Mouse (Mus musculus) testis, adult 2 months (tissue): ENCODE measurements at regions not wholly inside any gene's neighbourhood (a gene's known extent, or its start where the extent isn't known, plus 50 kb on each side); places are given as distances from the start of the nearest gene placed in this dataset.

ENCODE experiments used
- CTCF ChIP-seq: fragments of 200-500 bp; IDR thresholded peaks from 2 replicates; pipeline ENCODE4 v1.5.1; 2012; ENCODE audit warnings: low read depth, mild to moderate bottlenecking, inconsistent platforms, low read length, moderate library complexity; ENCODE audit not compliant: control insufficient read depth, insufficient read depth, insufficient replicate concordance
- POLR2A ChIP-seq: fragments of 200-500 bp; IDR thresholded peaks from 2 replicates; pipeline ENCODE4 v1.6.1; 2012; ENCODE audit warnings: low read depth, mild to moderate bottlenecking, inconsistent platforms, low read length, moderate library complexity; ENCODE audit not compliant: control insufficient read depth

GRCm38 (mm10) chr16:24258991-24259390 is 134.3 kb upstream of the Lpp start:
- TF ChIP-seq CTCF (no peak), POLR2A (no peak)
